Mouse (Mus musculus): ENCODE results near the gene Napa. TPM values are rescaled to one million over a fixed set of nuclear protein-coding genes. Genes with fewer than 3 reads are reported as not detected.

The Napa gene
- polyA plus RNA-seq, 1 experiment from 2014 or later = 136 TPM

- Histone ChIP-seq H3K9ac (ENCODE audit: low read length) (peak overlapping the region; percentile 8; the same call in 1 of the 2 replicates), H3K27ac (replicated peaks) (no peak overlapping the region), H3K4me1 (replicated peaks; ENCODE audit: control insufficient read depth, insufficient read depth) (no peaks in the 10 kb centered on the region), H3K27me3 (ENCODE audit: control insufficient read depth, insufficient read depth, low read length) (no peaks in the 10 kb centered on the region), H3K9me3 (ENCODE audit: control insufficient read depth, low read length) (no peaks in the 10 kb centered on the region), H3K36me3 (ENCODE audit: control insufficient read depth, insufficient read depth, low read length) (peaks cover 55% of the 10 kb centered on the region), H3K4me3 (ENCODE audit: low read depth, low read length) (no peak overlapping the region), H3K4me2 (replicated peaks; ENCODE audit: low read depth) (no peak overlapping the region)
- DNase-seq (ENCODE audit: low spot score) = no peak
- no peak for ATAC-seq (ENCODE audit: low FRiP score, low TSS enrichment)
- no peak for TF ChIP-seq CTCF (IDR thresholded peaks at IDR 0.05; ENCODE audit: low read depth)
- no peak for TF ChIP-seq EP300 (optimal IDR thresholded peaks at IDR 0.05)
- 94% methylated on average over 8 of the region's 8 CpGs for WGBS
Measured at GRCm38 (mm10) chr7:16110158-16110557, 11.9 kb downstream of the Napa start.

GRCm38 (mm10) chr7:16111284-16112090, 13.2 kb downstream of the Napa start:
- no peak overlapping the region for H3K27ac ChIP-seq (replicated peaks)
- TF ChIP-seq CTCF (IDR thresholded peaks at IDR 0.05; ENCODE audit: low read depth) = no peak
- no peak for TF ChIP-seq EP300 (optimal IDR thresholded peaks at IDR 0.05)
- H3K9me3 ChIP-seq (ENCODE audit: control insufficient read depth, low read length) = no peaks in the 10 kb centered on the region
- H3K36me3 ChIP-seq (ENCODE audit: control insufficient read depth, insufficient read depth, low read length) = peaks cover 59% of the 10 kb centered on the region
- H3K9ac ChIP-seq (ENCODE audit: low read length) = no peak overlapping the region
- ATAC-seq (ENCODE audit: low FRiP score, low TSS enrichment) = no peak
- H3K4me3 ChIP-seq (ENCODE audit: low read depth, low read length) = no peak overlapping the region
- H3K4me1 ChIP-seq (replicated peaks; ENCODE audit: control insufficient read depth, insufficient read depth) = no peaks in the 10 kb centered on the region
- WGBS = 88% methylated on average over 7 of the region's 7 CpGs
- no peaks in the 10 kb centered on the region for H3K27me3 ChIP-seq (ENCODE audit: control insufficient read depth, insufficient read depth, low read length)
- no peak overlapping the region for H3K4me2 ChIP-seq (replicated peaks; ENCODE audit: low read depth)
- no peak for DNase-seq (ENCODE audit: low spot score)

GRCm38 (mm10) chr7:16116418-16116817, 18.2 kb downstream of the Napa start:
- no peaks in the 10 kb centered on the region for H3K27me3 ChIP-seq (ENCODE audit: control insufficient read depth, insufficient read depth, low read length)
- TF ChIP-seq EP300 (optimal IDR thresholded peaks at IDR 0.05) = no peak
- no peak for TF ChIP-seq CTCF (IDR thresholded peaks at IDR 0.05; ENCODE audit: low read depth)
- H3K9ac ChIP-seq (ENCODE audit: low read length) = no peak overlapping the region
- no peak for DNase-seq (ENCODE audit: low spot score)
- no peak overlapping the region for H3K4me2 ChIP-seq (replicated peaks; ENCODE audit: low read depth)
- no peak for ATAC-seq (ENCODE audit: low FRiP score, low TSS enrichment)
- no peaks in the 10 kb centered on the region for H3K4me1 ChIP-seq (replicated peaks; ENCODE audit: control insufficient read depth, insufficient read depth)
- H3K27ac ChIP-seq (replicated peaks) = no peak overlapping the region
- H3K36me3 ChIP-seq (ENCODE audit: control insufficient read depth, insufficient read depth, low read length) = peaks cover 36% of the 10 kb centered on the region
- H3K9me3 ChIP-seq (ENCODE audit: control insufficient read depth, low read length) = no peaks in the 10 kb centered on the region
- H3K4me3 ChIP-seq (ENCODE audit: low read depth, low read length) = no peak overlapping the region
- WGBS = 94% methylated on average over 7 of the region's 7 CpGs

- Histone ChIP-seq H3K4me3 (ENCODE audit: low read depth, low read length) (no peak overlapping the region), H3K27me3 (ENCODE audit: control insufficient read depth, insufficient read depth, low read length) (no peaks in the 10 kb centered on the region), H3K9me3 (ENCODE audit: control insufficient read depth, low read length) (no peaks in the 10 kb centered on the region), H3K27ac (replicated peaks) (no peak overlapping the region), H3K4me1 (replicated peaks; ENCODE audit: control insufficient read depth, insufficient read depth) (no peaks in the 10 kb centered on the region), H3K9ac (ENCODE audit: low read length) (no peak overlapping the region), H3K4me2 (replicated peaks; ENCODE audit: low read depth) (no peak overlapping the region), H3K36me3 (ENCODE audit: control insufficient read depth, insufficient read depth, low read length) (peaks cover 34% of the 10 kb centered on the region)
- ATAC-seq (ENCODE audit: low FRiP score, low TSS enrichment) (no peak), DNase-seq (ENCODE audit: low spot score) (no peak)
- TF ChIP-seq EP300 (optimal IDR thresholded peaks at IDR 0.05) = no peak
- TF ChIP-seq CTCF (IDR thresholded peaks at IDR 0.05; ENCODE audit: low read depth) = no peak
- WGBS = 88% methylated on average over 3 of the region's 3 CpGs
Measured at GRCm38 (mm10) chr7:16117100-16117499, 18.8 kb downstream of the Napa start.

- TF ChIP-seq EP300 (optimal IDR thresholded peaks at IDR 0.05) = no peak
- TF ChIP-seq CTCF (IDR thresholded peaks at IDR 0.05; ENCODE audit: low read depth) = peak; percentile 94
Measured at GRCm38 (mm10) chr7:16119569-16120261, 21.5 kb downstream of the Napa start, which contains the start of gene Kptn. Kptn (plus strand) TSS chr7:16119895.

GRCm38 (mm10) chr7:16120262-16120600, 22.0 kb downstream of the Napa start:
- Histone ChIP-seq H3K36me3 (ENCODE audit: control insufficient read depth, insufficient read depth, low read length) (peaks cover 13% of the 10 kb centered on the region; the same call in 1 of the 2 replicates), H3K4me1 (replicated peaks; ENCODE audit: control insufficient read depth, insufficient read depth) (no peaks in the 10 kb centered on the region), H3K4me3 (ENCODE audit: low read depth, low read length) (peak overlapping the region; percentile 82), H3K4me2 (replicated peaks; ENCODE audit: low read depth) (peak overlapping the region; percentile 56), H3K27ac (replicated peaks) (no peak overlapping the region), H3K27me3 (ENCODE audit: control insufficient read depth, insufficient read depth, low read length) (no peaks in the 10 kb centered on the region), H3K9ac (ENCODE audit: low read length) (peak overlapping the region; percentile 47), H3K9me3 (ENCODE audit: control insufficient read depth, low read length) (no peaks in the 10 kb centered on the region)
- WGBS = 31% methylated on average over 9 of the region's 9 CpGs
- peak; percentile 39; the same call in 1 of the 2 replicates for ATAC-seq (ENCODE audit: low FRiP score, low TSS enrichment)
- no peak for TF ChIP-seq CTCF (IDR thresholded peaks at IDR 0.05; ENCODE audit: low read depth)
- no peak for TF ChIP-seq EP300 (optimal IDR thresholded peaks at IDR 0.05)
- no peak for DNase-seq (ENCODE audit: low spot score)

More at GRCm38 (mm10) chr7:16119569-16120261, 21.5 kb downstream of the Napa start, which contains the start of gene Kptn:
- Histone ChIP-seq H3K36me3 (ENCODE audit: control insufficient read depth, insufficient read depth, low read length) (peaks cover 15% of the 10 kb centered on the region; the same call in 1 of the 2 replicates), H3K4me1 (replicated peaks; ENCODE audit: control insufficient read depth, insufficient read depth) (no peaks in the 10 kb centered on the region), H3K4me2 (replicated peaks; ENCODE audit: low read depth) (peak within 1 kb of the TSS; percentile 56), H3K4me3 (ENCODE audit: low read depth, low read length) (peak within 1 kb of the TSS; percentile 82), H3K9me3 (ENCODE audit: control insufficient read depth, low read length) (no peaks in the 10 kb centered on the region), H3K27ac (replicated peaks) (peak within 1 kb of the TSS; percentile 75), H3K9ac (ENCODE audit: low read length) (peak within 1 kb of the TSS; percentile 71), H3K27me3 (ENCODE audit: control insufficient read depth, insufficient read depth, low read length) (no peaks in the 10 kb centered on the region)
- ATAC-seq (ENCODE audit: low FRiP score, low TSS enrichment) (peak; percentile 89), DNase-seq (ENCODE audit: low spot score) (peak; percentile 91)
- WGBS = 1% methylated on average over 33 of the region's 33 CpGs
